Mouse (Mus musculus): ENCODE results near the gene Olfr1002.
"Not testable (repeated sequence)": the region's sequence is repeated elsewhere in the genome, so short reads cannot be mapped to it uniquely, and the experiment has no call there.

Olfr1002 gene

GRCm38 (mm10) chr2:85650604-85651003 lies at the start of gene Olfr1002:
TSS of gene Olfr1002 (minus strand) at chr2:85650704.
- DNase-seq (ENCODE audit: low spot score), result no peak

- DNase-seq (ENCODE audit: low spot score), result no peak
Observed at GRCm38 (mm10) chr2:85689131-85689530, 38.6 kb upstream of the Olfr1002 start, which contains the start of gene Olfr1008. TSS of gene Olfr1008 (plus strand) at chr2:85689431.

GRCm38 (mm10) chr2:85678667-85679066 lies 28.2 kb upstream of the Olfr1002 start, which contains the start of gene Olfr1006:
TSS of gene Olfr1006 (minus strand) at chr2:85678767.
- DNase-seq (ENCODE audit: low spot score), result no peak

GRCm38 (mm10) chr2:85664355-85664754 lies 13.9 kb upstream of the Olfr1002 start, which contains the start of gene Olfr154:
TSS of gene Olfr154 (minus strand) at chr2:85664455.
- not testable (repeated sequence) for DNase-seq (ENCODE audit: low spot score)

GRCm38 (mm10) chr2:85611803-85612202 lies 38.7 kb downstream of the Olfr1002 start, which contains the start of gene Olfr1000:
TSS of gene Olfr1000 (minus strand) at chr2:85611903.
- DNase-seq (ENCODE audit: low spot score), result no peak

Data from adipocyte (in vitro differentiated cells).